8 mouse cellular contexts compared by ENCODE assay signal in the genomic region with DNA sequence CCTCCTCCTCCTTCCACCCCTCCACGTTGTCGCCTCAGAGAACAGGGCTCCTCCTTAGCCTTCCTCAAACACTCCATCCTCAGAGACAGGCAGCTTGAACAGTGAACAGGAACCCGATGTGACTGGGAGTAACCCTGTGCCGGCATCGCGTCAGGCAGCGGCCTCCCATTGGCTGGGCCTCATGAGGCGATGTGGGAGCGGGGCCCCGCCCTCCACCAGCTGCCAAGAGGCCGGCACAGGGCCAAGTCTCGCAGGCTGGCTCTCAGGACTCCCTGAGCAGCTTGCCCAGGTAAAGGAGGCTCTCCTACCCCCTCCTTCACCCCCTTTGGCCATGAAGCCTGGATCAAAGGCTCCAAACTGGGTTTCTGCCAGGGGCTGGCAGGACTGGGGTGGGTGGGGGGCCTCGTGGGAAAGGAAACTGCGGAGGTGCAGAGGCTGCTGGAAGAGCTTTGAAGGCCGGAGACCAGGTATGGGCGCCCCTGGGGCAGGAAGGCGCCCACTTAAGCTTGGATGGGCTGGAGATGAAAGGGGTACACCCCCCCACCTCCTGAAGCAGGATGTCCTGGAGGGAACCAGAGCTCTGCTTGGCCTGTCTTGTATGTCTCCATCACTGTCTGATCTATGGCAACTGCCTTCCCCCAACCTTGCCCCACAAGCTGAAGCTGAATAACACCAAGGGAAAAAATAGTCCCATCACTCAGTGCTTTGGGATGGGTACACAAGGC. TPM values are rescaled to one million over a fixed set of nuclear protein-coding genes. Genes with fewer than 3 reads are reported as not detected.
DNase-seq lines count a peak whose midpoint lies in the region; ATAC-seq and TF ChIP-seq lines count a peak whose summit lies in the region.

No protein-coding gene starts in this region.

- ATAC-seq in forebrain, embryonic 12.5 days (ENCODE audit: low FRiP score), result peak; percentile 96
- peak; percentile 94 for ATAC-seq in liver, embryonic 16.5 days (ENCODE audit: low read depth)
- ATAC-seq in neural tube, embryonic 12.5 days (ENCODE audit: low FRiP score, low read depth), result peak; percentile 92
- peak; percentile 93 for ATAC-seq in stomach, postnatal 0 days (ENCODE audit: low FRiP score, low TSS enrichment)

- intact Hi-C loops in heart, postnatal 10 days (cut with DNase I), result no loop called here

- H3K36me3 ChIP-seq in CH12.LX (replicated peaks in 1 of 2; ENCODE audit: control insufficient read depth in 1 of 2, insufficient read depth in 1 of 2, low read length in 1 of 2), result peaks cover 45 to 81% of the 10 kb centered on the region in 2 experiments
- peaks cover 41% of the 10 kb centered on the region for H3K36me3 ChIP-seq in forebrain, embryonic 12.5 days (replicated peaks)
- H3K36me3 ChIP-seq in liver, embryonic 16.5 days (ENCODE audit: control insufficient read depth, insufficient read depth), result no peaks in the 10 kb centered on the region
- H3K36me3 ChIP-seq in neural tube, embryonic 12.5 days, result peaks cover 14% of the 10 kb centered on the region
- H3K36me3 ChIP-seq in stomach, postnatal 0 days (ENCODE audit: control insufficient read depth, insufficient read depth, low read length), result no peaks in the 10 kb centered on the region

- H3K9ac ChIP-seq in CH12.LX (ENCODE audit: insufficient read depth, low read depth), result peak overlapping the region; percentile 23; the same call in 1 of the 2 replicates
- H3K9ac ChIP-seq in forebrain, embryonic 12.5 days, result peak overlapping the region; percentile 5; the same call in 1 of the 2 replicates
- H3K9ac ChIP-seq in liver, embryonic 16.5 days (ENCODE audit: low read depth, low read length), result no peak overlapping the region
- peak overlapping the region; percentile 47 for H3K9ac ChIP-seq in neural tube, embryonic 12.5 days
- no peak overlapping the region for H3K9ac ChIP-seq in stomach, postnatal 0 days (ENCODE audit: low read length)

- peaks cover 33% of the 10 kb centered on the region for H3K79me2 ChIP-seq in CH12.LX (replicated peaks; ENCODE audit: control insufficient read depth, extremely low read depth, insufficient read depth, poor library complexity, severe bottlenecking)

- 10% methylated on average over 17 of the region's 17 CpGs for WGBS in forebrain, embryonic 12.5 days
- WGBS in large intestine, adult 2 months, result 15% methylated on average over 17 of the region's 17 CpGs
- 12% methylated on average over 17 of the region's 17 CpGs for WGBS in liver, embryonic 16.5 days (ENCODE audit: insufficient replicate concordance)
- 12% methylated on average over 17 of the region's 17 CpGs for whole genome bisulfite sequencing in neural tube, embryonic 12.5 days
- 9% methylated on average over 17 of the region's 17 CpGs for WGBS in stomach, postnatal 0 days

- peaks cover 22 to 64% of the 10 kb centered on the region in 2 experiments for H3K4me1 ChIP-seq in CH12.LX (ENCODE audit: control insufficient read depth in 1 of 2, insufficient read depth in 2 of 2)
- H3K4me1 ChIP-seq in forebrain, embryonic 12.5 days, result peaks cover 38% of the 10 kb centered on the region
- H3K4me1 ChIP-seq in liver, embryonic 16.5 days (ENCODE audit: control insufficient read depth, low read depth, low read length), result peaks cover 12% of the 10 kb centered on the region
- H3K4me1 ChIP-seq in neural tube, embryonic 12.5 days, result peaks cover 24% of the 10 kb centered on the region
- peaks cover 11% of the 10 kb centered on the region; the same call in 1 of the 2 replicates for H3K4me1 ChIP-seq in stomach, postnatal 0 days (replicated peaks; ENCODE audit: control insufficient read depth, insufficient read depth)

- no peaks in the 10 kb centered on the region for H3K27me3 ChIP-seq in CH12.LX (replicated peaks)
- H3K27me3 ChIP-seq in forebrain, embryonic 12.5 days, result no peaks in the 10 kb centered on the region
- H3K27me3 ChIP-seq in liver, embryonic 16.5 days (ENCODE audit: control insufficient read depth, insufficient read depth, low read depth, low read length), result peaks cover 23% of the 10 kb centered on the region
- H3K27me3 ChIP-seq in neural tube, embryonic 12.5 days (replicated peaks), result 0 out of 2 replicates have a peak, but pooled peaks cover 3% of the 10 kb centered on the region
- no peaks in the 10 kb centered on the region for H3K27me3 ChIP-seq in stomach, postnatal 0 days (ENCODE audit: control insufficient read depth, insufficient read depth, low read length)

- no peak for TF ChIP-seq RAD21 in CH12.LX (IDR thresholded peaks at IDR 0.05; ENCODE audit: low read depth, low read length)

- no peak for TF ChIP-seq EP300 in CH12.LX (IDR thresholded peaks at IDR 0.05; ENCODE audit: low read length)
- no peak for TF ChIP-seq EP300 in stomach, postnatal 0 days (optimal IDR thresholded peaks at IDR 0.05)

- H3K27ac ChIP-seq in CH12.LX (ENCODE audit: insufficient read depth, low read depth), result peak overlapping the region; percentile 79
- H3K27ac ChIP-seq in forebrain, embryonic 12.5 days, result peak overlapping the region; percentile 93
- no peak overlapping the region for H3K27ac ChIP-seq in liver, embryonic 16.5 days (ENCODE audit: low read length)
- H3K27ac ChIP-seq in neural tube, embryonic 12.5 days, result peak overlapping the region; percentile 59; the same call in 1 of the 2 replicates
- H3K27ac ChIP-seq in stomach, postnatal 0 days (replicated peaks), result peak overlapping the region; percentile 82

- peak overlapping the region; percentile 75 for H3K4me2 ChIP-seq in CH12.LX (ENCODE audit: insufficient read depth, low read depth, poor library complexity, severe bottlenecking)
- H3K4me2 ChIP-seq in forebrain, embryonic 12.5 days, result peak overlapping the region; percentile 50
- peak overlapping the region; percentile 39 for H3K4me2 ChIP-seq in liver, embryonic 16.5 days (ENCODE audit: low read depth, low read length)
- H3K4me2 ChIP-seq in neural tube, embryonic 12.5 days (replicated peaks), result peak overlapping the region; percentile 57
- H3K4me2 ChIP-seq in stomach, postnatal 0 days (replicated peaks; ENCODE audit: low read depth), result peak overlapping the region; percentile 48

- dilution Hi-C loops in CH12.LX (cut with MboI; ENCODE audit: extremely low pct_ligation_motif_present, extremely low pct_unique_long_range_greater_than_20kb, low sequenced_read_pairs), result no loop called here

- peak; percentile 89 for DNase-seq in CH12.LX (ENCODE audit: extremely low read depth)
- DNase-seq in c-Kit-positive CD71-positive TER-119-positive erythroid progenitor cells, embryonic 14.5 days (ENCODE audit: low spot score), result peak; percentile 80
- peak; percentile 79 to 81 for DNase-seq in heart, postnatal 10 days
- DNase-seq in large intestine, adult 2 months (ENCODE audit: low read depth, low spot score), result peak; percentile 77
- DNase-seq in stomach, postnatal 0 days (ENCODE audit: low spot score), result peak; percentile 97

- peak; percentile 86 for TF ChIP-seq POLR2A in CH12.LX (IDR thresholded peaks at IDR 0.05; ENCODE audit: low read depth, low read length)

- H3K4me3 ChIP-seq in CH12.LX (replicated peaks in 1 of 3; ENCODE audit: low read depth in 2 of 3, low read length in 2 of 3, poor library complexity in 1 of 3), result peak overlapping the region in 2 of 3 experiments; percentile 27 to 38
- H3K4me3 ChIP-seq in forebrain, embryonic 12.5 days (replicated peaks), result peak overlapping the region; percentile 23
- H3K4me3 ChIP-seq in liver, embryonic 16.5 days (ENCODE audit: low read depth, low read length), result no peak overlapping the region
- peak overlapping the region; percentile 15; the same call in 1 of the 2 replicates for H3K4me3 ChIP-seq in neural tube, embryonic 12.5 days
- peak overlapping the region; percentile 4; the same call in 1 of the 2 replicates for H3K4me3 ChIP-seq in stomach, postnatal 0 days (ENCODE audit: low read depth, low read length)

- no peaks in the 10 kb centered on the region for H3K9me3 ChIP-seq in CH12.LX (replicated peaks; ENCODE audit: low read length)
- no peaks in the 10 kb centered on the region for H3K9me3 ChIP-seq in forebrain, embryonic 12.5 days
- H3K9me3 ChIP-seq in liver, embryonic 16.5 days (replicated peaks; ENCODE audit: control insufficient read depth, low read length), result no peaks in the 10 kb centered on the region
- no peaks in the 10 kb centered on the region for H3K9me3 ChIP-seq in neural tube, embryonic 12.5 days
- no peaks in the 10 kb centered on the region for H3K9me3 ChIP-seq in stomach, postnatal 0 days (ENCODE audit: control insufficient read depth, low read length)

- in situ Hi-C loops in CH12.LX (cut with MboI; ENCODE audit: low pct_ligation_motif_present, low pct_unique_long_range_greater_than_20kb, low sequenced_read_pairs), result no loop called here

- no peak for TF ChIP-seq CTCF in CH12.LX (conservative IDR thresholded peaks at IDR 0.05 in 1 of 2, IDR thresholded peaks at IDR 0.05 in 1 of 2; ENCODE audit: low read depth in 2 of 2, low read length in 2 of 2)
- TF ChIP-seq CTCF in stomach, postnatal 0 days (IDR thresholded peaks at IDR 0.05; ENCODE audit: low read depth), result no peak

TF ChIP-seq in CH12.LX, 34 proteins besides CTCF, POLR2A, EP300 and RAD21 (continues in another document):
- TF ChIP-seq JUND (conservative IDR thresholded peaks at IDR 0.05; ENCODE audit: low read depth, low read length), result no peak
- TF ChIP-seq ZC3H11A (IDR thresholded peaks at IDR 0.05; ENCODE audit: low read depth, low read length), result no peak
- peak; percentile 36; the same call in 1 of the 2 replicates for TF ChIP-seq IRF4 (IDR thresholded peaks at IDR 0.05; ENCODE audit: low read depth, low read length)

RNA-seq across cellular contexts. Expression of a gene that starts 5.4 kb away (rescaled TPM):
- 17.3 and 29.8 TPM in 2 replicates for total RNA-seq in CH12.LX (2012; rRNA removed)
- 15.2 and 18.3 TPM in 2 replicates for total RNA-seq in CH12.LX (2014; rRNA removed)
- polyA plus RNA-seq in CH12.LX (2012; ENCODE audit: insufficient read length, low read depth), result 13.0 and 17.4 TPM in 2 replicates
- 21.7 TPM in 2 replicates for polyA plus RNA-seq in forebrain, embryonic 12.5 days (2016; fragmentation: Nextera tagmentation; extraction: Ambion mirVana)
- total RNA-seq in heart, postnatal 10 days (2021), result 1 to 10 TPM in 1 of 2 experiments, under 1 TPM in 1; 0.12 to 2.3 TPM
- 17.2 and 20.2 TPM in 2 replicates for polyA plus RNA-seq in large intestine, adult 2 months (2012; rRNA removed)
- polyA plus RNA-seq in liver, embryonic 16.5 days (2015; fragmentation: Nextera tagmentation; extraction: Ambion mirVana), result 0.08 TPM in 1 of 2 replicates, not detected in the other
- 21.4 and 22.0 TPM in 2 replicates for polyA plus RNA-seq in neural tube, embryonic 12.5 days (2016; fragmentation: Nextera tagmentation; extraction: Ambion mirVana)
- 6.8 and 7.1 TPM in 2 replicates for polyA plus RNA-seq in stomach, postnatal 0 days (2015; fragmentation: Nextera tagmentation; extraction: Ambion mirVana)

RNA-seq across cellular contexts. Expression of a gene that starts 39.9 kb away (rescaled TPM):
- total RNA-seq in CH12.LX (2012; rRNA removed) (0.46 and 0.51 TPM in 2 replicates), CH12.LX (2014; rRNA removed) (0.38 and 0.41 TPM in 2 replicates)
- polyA plus RNA-seq in CH12.LX (2012; ENCODE audit: insufficient read length, low read depth), result 0.44 and 0.65 TPM in 2 replicates
- polyA plus RNA-seq in forebrain, embryonic 12.5 days (2016; fragmentation: Nextera tagmentation; extraction: Ambion mirVana), result 84.0 and 84.3 TPM in 2 replicates
- total RNA-seq in heart, postnatal 10 days (2021), result under 1 TPM; 0.22 to 0.84 TPM
- polyA plus RNA-seq in large intestine, adult 2 months (2012; rRNA removed), result 9.8 and 11.2 TPM in 2 replicates
- polyA plus RNA-seq in liver, embryonic 16.5 days (2015; fragmentation: Nextera tagmentation; extraction: Ambion mirVana), result 0.65 and 0.92 TPM in 2 replicates
- polyA plus RNA-seq in neural tube, embryonic 12.5 days (2016; fragmentation: Nextera tagmentation; extraction: Ambion mirVana), result 123 and 125 TPM in 2 replicates
- polyA plus RNA-seq in stomach, postnatal 0 days (2015; fragmentation: Nextera tagmentation; extraction: Ambion mirVana), result 14.2 and 17.4 TPM in 2 replicates

Comparison
In these comparisons a context has a peak if more than half of its experiments do, and no peak if none do; other contexts are left out.
1. H3K9ac ChIP-seq: peak in CH12.LX (single experiment), forebrain, embryonic 12.5 days (single experiment) and neural tube, embryonic 12.5 days (single experiment); none in liver, embryonic 16.5 days (single experiment) and stomach, postnatal 0 days (single experiment).
2. Peak in every context shown above with its lines, with median percentiles within 50 percentile points of each other: DNase-seq, H3K4me2 ChIP-seq and ATAC-seq.